Mouse (Mus musculus) heart, embryonic 13.5 days (tissue): ENCODE results near the gene Spc25. TPM values are rescaled to one million over a fixed set of nuclear protein-coding genes. Genes with fewer than 3 reads are reported as not detected.

Experiments used
- polyA plus RNA-seq: library from polyadenylated mRNA; unstranded; fragments of >200 nt; fragmentation: Nextera tagmentation; extraction: Ambion mirVana; gene quantifications from 2 replicates; pipeline ENCODE4 v1.2.1, GENCODE M21; 2015

Spc25 gene
- polyA plus RNA-seq, 1 experiment from 2014 or later, result 132 TPM

Other genes with a start within 250 kb of the Spc25 start
- 2.4 and 2.9 TPM in 2 replicates for gene Nostrin, start 70.4 kb downstream of the Spc25 start, polyA plus RNA-seq
- not detected in 2 replicates for gene G6pc2, start 4.9 kb upstream of the Spc25 start, polyA plus RNA-seq
- gene Abcb11, start 136.4 kb upstream of the Spc25 start, polyA plus RNA-seq, result 0.11 TPM in 2 replicates
- gene Dhrs9, start 174.3 kb upstream of the Spc25 start, polyA plus RNA-seq, result 0.04 TPM in 1 of 2 replicates, not detected in the other